Mouse (Mus musculus) lung, embryonic 14.5 days (tissue): ENCODE results near the gene Akap3. TPM values are rescaled to one million over a fixed set of nuclear protein-coding genes. Genes with fewer than 3 reads are reported as not detected.

Source experiments
- ATAC-seq: fragments of 200-750 bp; cut with Nextera tagmentation; 2 replicates; pipeline ENCODE4 v1.8.0; 2017; ENCODE audit warnings: mild to moderate bottlenecking, moderate TSS enrichment, moderate library complexity; ENCODE audit not compliant: insufficient read depth
- DNase-seq: peaks from one replicate; pipeline ENCODE4 v3.0.0-alpha.2; 2015
- H3K27ac ChIP-seq: fragments of 300-500 bp; sonication (generic); 2 replicates; pipeline ENCODE4 v1.5.1; 2014; ENCODE audit warnings: low read depth, mild to moderate bottlenecking, moderate library complexity
- H3K27me3 ChIP-seq: fragments of 300-500 bp; sonication (generic); 2 replicates; pipeline ENCODE4 v1.6.1; 2014; ENCODE audit warnings: low read length, control low read depth; ENCODE audit not compliant: insufficient read depth
- H3K36me3 ChIP-seq: fragments of 300-500 bp; sonication (generic); 2 replicates; pipeline ENCODE4 v1.6.1; 2014; ENCODE audit warnings: control low read depth; ENCODE audit not compliant: insufficient read depth
- H3K4me1 ChIP-seq: fragments of 300-500 bp; sonication (generic); 2 replicates; pipeline ENCODE4 v1.6.1; 2014; ENCODE audit warnings: antibody characterized with exemption, control low read depth; ENCODE audit not compliant: insufficient read depth
- H3K4me2 ChIP-seq: fragments of 300-500 bp; sonication (generic); 2 replicates; pipeline ENCODE4 v1.6.1; 2014; ENCODE audit warnings: mild to moderate bottlenecking
- H3K4me3 ChIP-seq: fragments of 300-500 bp; sonication (generic); 2 replicates; pipeline ENCODE4 v1.5.1; 2014; ENCODE audit warnings: low read depth, low read length
- H3K9ac ChIP-seq: fragments of 300-500 bp; sonication (generic); 2 replicates; pipeline ENCODE4 v1.6.1; 2014
- H3K9me3 ChIP-seq: fragments of 300-500 bp; sonication (generic); 2 replicates; pipeline ENCODE4 v1.6.1; 2016; ENCODE audit warnings: low read depth, low read length, control low read depth
- CTCF ChIP-seq: IDR thresholded peaks from 2 replicates; pipeline ENCODE4 v1.5.1; 2016; ENCODE audit warnings: antibody characterized with exemption, low read depth
- WGBS: fragments of 180-500 bp; shearing (Covaris S2); extraction: QIAGEN DNeasy Blood & Tissue Kit; methylation state at CpG from one replicate; pipeline ENCODE4 v1.1.7; 2014; 5-methylcytosine and 5-hydroxymethylcytosine counted together
- polyA plus RNA-seq: library from polyadenylated mRNA; unstranded; fragments of >200 nt; fragmentation: Nextera tagmentation; extraction: Ambion mirVana; gene quantifications from 2 replicates; pipeline ENCODE4 v1.2.1, GENCODE M21; 2014

The Akap3 gene
- polyA plus RNA-seq, 1 experiment from 2014 or later, result 0.07 TPM

DNA sequence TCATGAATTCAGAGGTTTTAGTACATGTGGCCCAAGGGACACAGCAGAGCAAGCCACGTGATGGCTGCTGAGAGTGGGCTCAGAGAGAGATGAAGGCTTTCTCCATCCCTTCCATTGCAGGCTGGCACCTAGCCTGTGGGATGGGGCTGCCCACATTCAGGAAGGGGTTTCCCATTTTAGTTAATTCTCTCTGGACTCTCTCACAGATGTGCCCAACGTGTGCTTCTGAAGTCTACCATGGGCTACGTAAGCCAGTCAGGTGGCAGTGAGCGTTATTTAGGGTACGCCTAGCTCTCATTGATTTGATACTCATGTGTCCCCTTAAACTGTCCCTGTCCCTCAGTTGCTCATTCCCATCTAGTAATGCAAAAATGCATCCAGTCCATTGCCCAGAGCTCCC is 62.0 kb downstream of the Akap3 start:
- H3K4me2 ChIP-seq, result no peak overlapping the region
- no peaks in the 10 kb centered on the region for H3K27me3 ChIP-seq
- 76% methylated on average over 5 of the region's 5 CpGs for WGBS
- ATAC-seq, result no peak
- no peak for TF ChIP-seq CTCF
- H3K4me3 ChIP-seq, result no peak overlapping the region
- no peak for DNase-seq
- H3K36me3 ChIP-seq, result no peaks in the 10 kb centered on the region
- H3K27ac ChIP-seq, result no peak overlapping the region
- H3K9me3 ChIP-seq, result no peaks in the 10 kb centered on the region
- no peak overlapping the region for H3K9ac ChIP-seq
- H3K4me1 ChIP-seq, result no peaks in the 10 kb centered on the region

DNA sequence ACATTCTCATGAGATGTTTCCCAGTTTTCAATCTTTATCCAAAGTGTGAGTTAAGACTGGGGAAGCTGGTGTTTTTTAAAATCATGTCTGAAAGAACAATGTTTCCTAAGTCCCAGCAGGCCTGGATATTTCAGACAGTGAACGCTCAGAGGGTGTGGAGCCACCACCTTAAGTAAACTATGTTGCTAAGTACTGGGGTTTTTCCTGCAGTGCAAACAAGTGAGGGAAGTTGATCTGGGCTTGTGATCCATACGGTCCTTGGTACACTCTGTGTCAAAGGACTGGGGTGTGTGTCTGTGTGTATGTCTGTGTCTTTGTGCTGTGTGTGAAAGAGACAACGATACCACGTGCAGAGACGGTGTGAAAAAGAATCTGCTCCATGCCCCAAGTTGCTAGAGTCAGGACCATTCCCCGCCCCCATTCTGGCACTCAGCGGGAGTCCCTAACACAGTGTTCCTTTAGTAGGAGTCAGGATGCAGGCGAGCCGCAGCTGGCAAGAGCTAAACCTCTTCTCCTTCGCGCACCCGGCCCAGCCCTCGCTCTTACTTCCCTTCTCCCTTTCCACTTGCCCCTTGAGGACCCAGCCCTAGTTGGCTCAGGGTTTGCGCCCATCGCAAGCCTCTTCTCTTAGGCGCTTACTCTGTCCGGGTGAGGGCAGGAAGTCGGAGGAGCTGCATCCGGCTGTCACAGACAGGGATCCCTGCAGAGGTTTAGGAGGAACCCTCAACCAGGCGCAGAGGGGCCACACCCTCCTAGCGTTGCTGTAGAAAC is 68.4 kb downstream of the Akap3 start, which contains the start of gene Dyrk4:
Gene Dyrk4 (minus strand): TSS at position 729 of the 771 bp plus-strand sequence.
- no peak for TF ChIP-seq CTCF
- Histone ChIP-seq H3K9me3 (no peaks in the 10 kb centered on the region), H3K4me1 (no peaks in the 10 kb centered on the region), H3K36me3 (peaks cover 40% of the 10 kb centered on the region), H3K9ac (peak within 1 kb of the TSS; percentile 40; the same call in 1 of the 2 replicates), H3K27me3 (no peaks in the 10 kb centered on the region), H3K27ac (peak within 1 kb of the TSS; percentile 61; the same call in 1 of the 2 replicates), H3K4me3 (no peak within 1 kb of the TSS), H3K4me2 (peak within 1 kb of the TSS; percentile 44)
- 9% methylated on average over 21 of the region's 21 CpGs for WGBS
- peak; percentile 82 for ATAC-seq
- peak; percentile 52 for DNase-seq

Other genes with a start within 250 kb of the Akap3 start
- 0.19 and 0.37 TPM in 2 replicates for gene Kcna1, start 206.7 kb upstream of the Akap3 start, polyA plus RNA-seq
- 1.4 and 1.5 TPM in 2 replicates for gene Kcna6, start 112.4 kb upstream of the Akap3 start, polyA plus RNA-seq
- 182 and 196 TPM in 2 replicates for gene Ndufa9, start 4.0 kb upstream of the Akap3 start, polyA plus RNA-seq
- 0.13 TPM in 1 of 2 replicates, not detected in the other for gene Dyrk4, start 68.7 kb downstream of the Akap3 start, polyA plus RNA-seq
- gene Rad51ap1, start 86.5 kb downstream of the Akap3 start, polyA plus RNA-seq, result 79.8 and 85.6 TPM in 2 replicates
- 15.6 and 16.7 TPM in 2 replicates for gene D6Wsu163e, start 86.9 kb downstream of the Akap3 start, polyA plus RNA-seq
- not detected in 2 replicates for gene Fgf6, start 162.5 kb downstream of the Akap3 start, polyA plus RNA-seq
- gene Fgf23, start 219.8 kb downstream of the Akap3 start, polyA plus RNA-seq, result not detected in 2 replicates